Mouse (Mus musculus) R1 (cell line): Measurements from ENCODE around the gene Cypt15.
"Not testable (repeated sequence)": the region's sequence is repeated elsewhere in the genome, so short reads cannot be mapped to it uniquely, and the experiment has no call there.

Experiments used
- DNase-seq: peaks from one replicate; pipeline ENCODE4 v3.0.0-alpha.2; 2018; ENCODE audit warnings: low read depth, low spot score

Gene Cypt15

GRCm38 (mm10) chrX:39345967-39346366, at the start of gene Cypt15:
Cypt15 (plus strand) TSS chrX:39346267.
- DNase-seq: not testable (repeated sequence)

- DNase-seq: no peak
Measured at GRCm38 (mm10) chrX:39370932-39371331, 24.9 kb downstream of the Cypt15 start.

DNA sequence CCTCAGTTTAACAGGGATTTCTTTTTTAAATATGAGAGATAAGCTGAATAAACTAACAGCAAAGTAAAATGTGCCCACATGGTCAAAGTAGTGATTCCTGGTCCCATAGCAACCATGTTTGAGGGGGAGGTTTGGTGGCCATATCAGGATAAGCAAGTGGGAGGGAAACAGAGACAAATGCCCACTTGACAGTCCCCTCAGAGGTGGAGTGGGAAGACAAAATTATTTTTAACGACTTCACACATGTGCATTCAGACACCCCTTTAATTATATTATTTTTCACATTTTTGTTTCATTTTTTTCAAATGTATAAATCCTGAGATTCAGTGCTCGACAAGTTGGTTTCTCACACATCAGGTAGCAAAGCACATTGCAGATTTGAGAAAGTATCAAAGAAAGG, 32.8 kb downstream of the Cypt15 start:
- no peak for DNase-seq

DNA sequence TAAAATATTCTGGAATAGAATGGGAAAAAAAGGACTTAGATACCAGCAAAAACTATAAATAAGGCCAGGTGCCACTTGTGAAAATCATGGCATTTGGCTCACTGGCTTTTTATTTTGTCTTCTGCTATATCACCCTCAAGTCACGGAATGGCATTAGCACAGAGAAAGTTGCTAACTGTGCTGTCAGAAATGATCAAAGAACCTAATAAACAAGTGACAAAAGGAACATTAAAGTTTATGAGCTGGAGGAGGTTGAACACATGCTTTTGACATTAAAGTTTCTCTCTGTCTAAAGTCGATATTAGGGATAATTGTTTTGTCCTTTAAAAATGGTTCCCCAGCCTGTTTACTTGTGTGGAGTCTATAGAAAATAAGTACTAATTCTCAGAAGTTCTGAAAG, 37.7 kb downstream of the Cypt15 start:
- DNase-seq: no peak
